Mouse (Mus musculus) thymus, postnatal 0 days (tissue): ENCODE results near the gene Churc1. TPM values are rescaled to one million over a fixed set of nuclear protein-coding genes. Genes with fewer than 3 reads are reported as not detected.

Experiments used
- DNase-seq: peaks from one replicate; pipeline ENCODE4 v3.0.0-alpha.2; 2015; ENCODE audit warnings: low spot score
- polyA plus RNA-seq: library from polyadenylated mRNA; unstranded; fragments of >200 nt; fragmentation: Nextera tagmentation; extraction: Ambion mirVana; gene quantifications from 2 replicates; pipeline ENCODE4 v1.2.1, GENCODE M21; 2015

Gene Churc1
- 206 and 258 TPM in 2 replicates for polyA plus RNA-seq

DNA sequence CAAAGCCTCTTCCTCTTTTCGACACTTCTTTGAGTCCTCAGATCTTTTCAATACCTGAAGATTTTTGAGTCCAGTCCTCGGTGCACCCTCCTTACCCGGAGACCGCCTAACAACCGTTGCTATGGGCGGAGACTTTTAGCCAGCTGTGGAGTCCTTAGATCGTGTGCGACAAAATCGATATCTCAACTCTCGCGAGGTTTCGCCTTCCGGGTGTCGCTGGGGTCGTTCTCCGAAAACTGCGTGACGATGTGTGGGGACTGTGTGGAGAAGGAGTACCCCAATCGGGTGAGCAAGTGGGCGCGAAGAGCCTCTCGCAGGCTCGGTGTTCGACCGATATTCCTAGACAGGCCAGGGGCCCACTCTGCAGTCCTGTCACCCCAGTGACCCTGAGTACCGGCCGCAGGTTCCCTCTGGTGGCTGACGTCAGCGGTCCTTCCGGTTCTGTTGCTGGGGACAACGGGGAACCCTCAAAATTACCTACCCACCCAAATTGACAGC is at the start of gene Churc1, which contains the start of gene Fntb:
Churc1 (plus strand) TSS at position 185 of the 498 bp plus-strand sequence.
Fntb (plus strand) TSS at position 236 of the 498 bp plus-strand sequence.
- DNase-seq: peak; percentile 98

GRCm38 (mm10) chr12:76718384-76718783 is 47.0 kb upstream of the Churc1 start:
- no peak for DNase-seq

- DNase-seq: no peak
Observed at GRCm38 (mm10) chr12:76720572-76720971, 44.8 kb upstream of the Churc1 start.

DNA sequence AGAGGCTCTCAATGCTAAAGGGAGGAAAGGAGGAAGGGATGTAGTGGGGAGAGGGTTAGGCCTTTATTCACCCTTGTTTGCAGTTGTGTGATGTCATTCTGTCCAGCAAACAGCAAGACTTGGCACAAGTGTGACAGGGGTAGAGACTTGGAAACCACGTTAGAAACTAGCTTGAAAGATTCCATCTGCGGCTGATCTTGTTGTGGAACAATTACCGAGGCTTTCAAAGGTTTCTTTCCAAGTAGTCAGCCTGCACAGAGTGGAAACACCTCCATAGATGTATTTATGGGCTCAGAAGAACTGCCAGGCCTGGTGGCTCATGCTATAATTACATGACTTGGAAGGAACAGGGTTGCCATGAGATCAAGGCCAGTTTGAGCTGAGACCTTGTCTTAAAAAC is 43.3 kb upstream of the Churc1 start:
- DNase-seq: no peak

GRCm38 (mm10) chr12:76727955-76728354 is 37.4 kb upstream of the Churc1 start:
- no peak for DNase-seq

GRCm38 (mm10) chr12:76750866-76751459 is 14.4 kb upstream of the Churc1 start:
- DNase-seq: no peak

DNA sequence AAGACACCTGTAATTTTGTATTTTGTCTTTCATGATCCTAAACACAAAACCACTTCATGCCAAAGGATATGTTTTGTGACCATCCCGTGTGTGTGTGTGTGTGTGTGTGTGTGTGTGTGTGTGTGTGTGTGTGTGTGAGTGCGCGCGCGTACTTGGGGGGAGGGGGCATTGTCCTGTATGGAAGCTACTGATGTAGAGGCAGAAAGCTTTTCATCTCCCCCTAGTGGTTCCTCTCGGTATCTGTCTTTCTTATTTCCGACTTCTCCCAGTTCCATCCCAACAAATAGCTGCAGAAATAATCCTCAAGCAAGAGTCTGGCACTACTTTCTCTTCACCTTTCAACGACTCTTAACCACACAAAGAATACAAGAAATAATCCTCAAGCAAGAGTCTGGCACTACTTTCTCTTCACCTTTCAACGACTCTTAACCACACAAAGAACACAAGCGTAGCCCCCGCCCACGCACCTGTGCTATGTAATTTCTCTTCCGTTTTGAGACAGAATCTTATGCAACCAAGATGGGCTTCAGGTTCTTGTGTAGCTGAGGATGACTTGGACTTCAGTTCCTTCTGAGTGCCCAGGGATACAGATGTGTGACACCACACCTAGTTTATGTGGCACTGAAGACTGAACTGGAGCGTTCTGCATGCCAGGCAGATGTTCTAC is 12.6 kb upstream of the Churc1 start:
- peak; percentile 75 for DNase-seq

- peak; percentile 11 for DNase-seq
Observed at GRCm38 (mm10) chr12:76765901-76766630, 728 bp downstream of the Churc1 start.

- no peak for DNase-seq
Observed at GRCm38 (mm10) chr12:76770841-76771500, 5.6 kb downstream of the Churc1 start.

DNA sequence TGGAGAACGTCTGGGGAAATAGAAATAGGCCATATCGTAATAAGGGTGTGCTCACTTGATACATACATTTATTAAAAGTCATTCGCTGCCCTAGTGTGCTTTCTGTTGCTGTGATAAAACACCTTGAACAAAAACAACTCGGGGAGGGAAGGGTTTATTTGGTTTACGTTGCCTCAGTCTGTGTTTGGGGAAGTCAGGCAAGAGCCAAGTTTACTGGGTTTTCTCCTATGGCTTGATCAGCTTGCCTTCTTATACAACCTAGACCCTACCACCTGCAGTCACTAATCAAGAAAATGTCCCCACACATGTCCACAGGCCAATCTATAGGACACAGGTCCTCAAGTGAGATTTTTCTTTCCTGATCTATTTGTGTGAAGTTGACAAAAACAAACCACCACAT is 6.2 kb downstream of the Churc1 start:
- DNase-seq: no peak

DNA sequence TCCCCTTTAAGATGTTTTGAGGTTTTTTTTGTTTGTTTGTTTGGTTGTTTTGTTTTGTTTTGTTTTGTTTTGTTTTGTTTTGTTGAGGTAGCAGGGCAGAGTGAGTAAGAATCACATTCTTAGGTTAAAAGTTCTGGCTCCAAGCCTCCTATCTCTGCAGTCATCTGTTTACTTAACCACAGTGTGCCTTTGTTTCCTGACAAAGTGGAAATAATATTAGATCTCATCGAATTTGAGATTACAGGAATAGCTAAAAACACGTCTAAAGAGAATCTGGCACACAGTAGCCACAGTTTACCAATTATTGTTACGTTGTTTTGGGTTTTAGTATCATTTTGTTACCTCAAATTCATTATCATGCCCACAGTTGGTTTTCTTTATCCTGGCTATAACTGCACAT is 9.3 kb downstream of the Churc1 start:
- no peak for DNase-seq

- no peak for DNase-seq
Observed at GRCm38 (mm10) chr12:76775132-76775531, 9.8 kb downstream of the Churc1 start.

- DNase-seq: no peak
Observed at GRCm38 (mm10) chr12:76776898-76777297, 11.6 kb downstream of the Churc1 start.

GRCm38 (mm10) chr12:76777845-76778244 is 12.5 kb downstream of the Churc1 start:
- DNase-seq: no peak

DNA sequence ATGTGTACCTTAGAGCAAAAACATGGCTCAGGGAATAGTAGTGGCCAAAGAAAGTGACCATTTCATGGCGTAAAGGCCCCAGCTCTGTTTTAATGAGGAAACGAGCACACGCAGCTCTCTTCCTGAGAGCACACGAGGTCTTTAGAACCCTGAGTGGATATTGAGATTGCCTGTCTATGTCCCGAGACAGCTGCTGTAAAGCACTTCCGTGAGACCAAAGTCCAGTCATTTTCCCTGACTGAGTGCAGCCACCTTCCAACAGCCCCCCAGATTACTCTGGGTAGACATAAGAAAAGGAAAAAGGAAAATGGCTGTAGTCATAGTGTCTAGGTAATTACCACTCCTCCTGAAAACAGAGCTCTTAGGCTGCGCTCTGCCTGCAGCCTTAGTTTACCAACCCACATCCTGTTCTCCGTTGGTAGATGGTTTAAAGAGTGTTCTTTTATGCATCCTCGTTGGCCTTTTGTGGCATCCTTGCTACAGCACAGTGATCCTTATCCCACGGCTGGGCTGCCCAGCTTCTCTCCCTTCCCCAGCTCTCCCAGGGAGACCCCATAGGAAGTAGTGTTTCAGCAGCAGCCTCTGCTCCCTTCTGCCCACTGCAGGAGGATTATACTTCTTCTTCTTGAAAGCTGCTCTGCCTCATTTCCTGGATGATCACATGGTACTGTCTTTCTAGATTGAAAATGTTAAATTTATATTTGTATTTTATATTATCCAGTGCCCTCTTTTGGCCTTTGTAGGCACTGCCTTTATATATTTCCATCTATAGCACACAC is 13.2 kb downstream of the Churc1 start:
- peak; percentile 63 for DNase-seq

GRCm38 (mm10) chr12:76779951-76780350 is 14.6 kb downstream of the Churc1 start:
- no peak for DNase-seq

DNA sequence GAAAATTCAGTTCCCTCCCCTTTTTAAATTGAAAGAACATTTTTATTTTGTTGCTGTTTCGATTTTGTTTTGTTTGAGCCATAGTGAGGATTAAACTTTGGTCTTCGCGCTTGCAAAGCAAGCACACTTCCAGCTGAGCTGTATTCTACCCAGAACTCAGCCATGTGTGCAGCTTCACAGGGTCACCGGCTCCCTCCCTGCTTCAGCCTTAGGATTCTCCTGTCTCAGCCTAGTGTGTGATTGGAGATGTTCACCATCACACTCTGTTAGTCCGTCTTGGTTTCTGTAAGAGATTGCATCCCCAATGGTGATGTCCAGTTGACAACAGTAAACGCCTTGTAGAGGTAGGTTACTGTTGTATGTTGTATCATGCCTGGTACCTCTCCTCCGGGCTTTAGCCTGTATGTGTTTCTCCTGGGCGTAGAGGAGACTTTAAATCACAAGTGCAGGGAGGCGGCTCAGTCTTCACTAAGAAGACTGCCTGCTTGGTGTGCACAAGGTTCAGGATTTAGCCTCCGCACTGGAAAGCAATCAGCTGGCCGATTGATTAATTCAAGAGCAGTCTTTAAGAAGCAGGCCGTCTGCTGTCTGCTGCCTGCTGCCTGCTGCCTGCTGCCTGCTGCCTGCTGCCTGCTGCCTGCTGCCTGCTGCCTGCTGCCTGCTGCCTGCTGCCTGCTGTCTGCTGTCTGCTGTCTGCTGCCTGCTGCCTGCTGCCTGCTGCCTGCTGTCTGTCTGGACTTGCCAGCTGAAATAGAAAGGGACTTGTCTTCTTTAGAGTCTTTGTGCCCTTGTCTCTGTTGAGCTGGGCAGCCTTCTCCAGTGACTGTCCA is 15.5 kb downstream of the Churc1 start:
- DNase-seq: no peak

- DNase-seq: no peak
Observed at GRCm38 (mm10) chr12:76784056-76784619, 18.8 kb downstream of the Churc1 start.

DNA sequence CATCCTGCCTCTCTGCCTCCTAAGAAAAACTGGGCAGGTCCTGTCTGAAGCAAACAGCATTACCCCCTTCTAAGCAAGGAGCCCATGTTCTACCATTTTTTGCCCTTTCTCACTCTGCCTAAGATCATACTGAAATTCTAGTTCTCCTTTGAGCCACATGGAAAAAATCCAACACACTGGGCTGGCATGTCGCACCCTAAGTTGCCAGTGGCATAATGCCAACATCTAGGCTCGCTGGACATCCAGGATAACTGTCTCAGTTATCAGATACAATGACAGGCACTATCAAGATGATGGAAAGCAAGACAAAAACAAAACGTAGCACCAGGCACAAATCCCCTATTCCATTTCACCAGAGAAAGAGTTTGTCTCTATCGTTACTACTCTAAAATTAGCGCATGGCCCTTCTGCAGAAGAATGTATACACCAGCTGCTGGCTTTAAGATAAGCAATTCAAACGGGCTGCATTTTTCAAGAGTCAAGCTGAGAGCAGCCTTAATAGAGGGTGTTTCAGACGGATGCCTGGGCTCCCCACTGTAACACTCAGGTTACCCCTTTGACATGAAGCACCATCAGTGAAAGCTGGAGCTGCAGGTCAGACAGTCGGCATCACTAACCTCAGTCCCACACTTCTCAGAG is 25.2 kb downstream of the Churc1 start:
- no peak for DNase-seq
